Mouse (Mus musculus): ENCODE results near the gene Olfr1094. TPM values are rescaled to one million over a fixed set of nuclear protein-coding genes. Genes with fewer than 3 reads are reported as not detected.

Olfr1094 gene
- total RNA-seq (2021): not detected

DNA sequence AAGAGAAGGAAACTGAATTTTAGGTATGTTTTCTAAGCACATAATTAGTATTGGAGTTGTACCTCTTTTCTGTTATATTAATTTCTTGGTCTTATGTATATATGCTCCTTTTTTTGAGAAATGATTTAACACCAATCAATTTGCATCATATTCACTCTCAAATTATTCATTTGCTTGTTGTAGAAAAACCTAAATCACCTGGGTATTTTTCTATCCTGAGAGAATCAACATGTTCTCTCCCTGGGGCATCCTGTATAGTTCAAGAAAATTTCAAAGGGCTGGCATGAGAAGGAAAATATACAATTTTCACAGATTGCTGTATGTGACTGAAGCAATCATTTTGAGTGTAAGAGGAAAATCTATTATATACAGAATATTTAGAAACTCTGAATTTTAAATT lies at the start of gene Olfr1094:
Gene Olfr1094, plus strand, starts transcription at position 301 of the 400 bp plus-strand sequence.
- DNase-seq: no peak
- intact Hi-C loops (cut with DNase I): no loop called here

- no peak for DNase-seq
- intact Hi-C loops (cut with DNase I): no loop called here
Observed at GRCm38 (mm10) chr2:86782179-86782578, 42.3 kb upstream of the Olfr1094 start, which contains the start of gene Olfr1093. Olfr1093 (plus strand) TSS chr2:86782479.

DNA sequence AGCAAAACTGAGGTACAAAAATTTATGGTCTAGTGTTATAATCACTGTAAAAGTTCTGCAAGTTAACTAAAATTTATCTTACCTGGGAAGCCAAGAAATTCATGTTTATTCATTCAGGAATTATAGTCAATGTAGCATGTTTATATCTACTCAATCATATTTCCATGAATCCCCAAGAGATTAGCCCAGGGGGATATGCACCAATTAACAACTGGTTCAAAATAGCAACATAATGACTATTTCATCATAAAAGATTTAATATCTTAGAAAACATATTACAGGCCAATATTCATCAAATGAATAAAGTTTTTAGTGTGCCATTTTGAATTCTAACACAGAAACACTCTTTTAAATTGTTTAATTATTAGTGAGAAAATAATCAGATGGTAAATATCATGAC lies 14.5 kb upstream of the Olfr1094 start, which contains the start of gene Olfr141:
Gene Olfr141, minus strand, starts transcription at position 101 of the 400 bp plus-strand sequence.
- intact Hi-C loops (cut with DNase I): no loop called here
- DNase-seq: no peak

- intact Hi-C loops (cut with DNase I): no loop called here
- no peak for DNase-seq
Observed at GRCm38 (mm10) chr2:86851596-86851995, 27.1 kb downstream of the Olfr1094 start, which contains the start of gene Olfr1095. Olfr1095 (minus strand) TSS chr2:86851696.

DNA sequence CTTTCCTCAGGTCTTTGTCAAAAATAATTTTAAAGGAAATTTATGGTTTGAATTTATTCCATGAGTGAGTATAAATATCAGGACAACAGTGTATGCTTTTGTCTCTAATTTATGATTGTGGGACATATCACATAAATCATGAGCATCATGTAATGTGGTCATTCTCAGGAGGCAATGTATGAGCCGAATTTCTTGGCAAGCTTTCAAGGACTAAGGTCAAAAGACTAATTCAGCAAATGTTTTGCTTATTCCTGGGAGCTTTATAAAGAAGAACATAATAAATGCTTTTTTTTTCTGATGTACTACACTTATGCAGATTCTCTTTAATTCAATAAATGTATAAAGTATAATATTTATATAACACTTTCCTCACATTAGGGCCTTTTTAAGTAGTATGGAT lies 50.2 kb downstream of the Olfr1094 start, which contains the start of gene Gm13723:
Gene Gm13723, minus strand, starts transcription at position 101 of the 400 bp plus-strand sequence.
- intact Hi-C loops (cut with DNase I): no loop called here
- DNase-seq: no peak

Other genes starting within 250 kb of the Olfr1094 start
- not detected for gene Olfr1082, start 225.7 kb upstream of the Olfr1094 start, total RNA-seq (2021)
- gene Olfr1084, start 184.9 kb upstream of the Olfr1094 start, total RNA-seq (2021): not detected
- gene Olfr1085, start 162.6 kb upstream of the Olfr1094 start, total RNA-seq (2021): not detected
- not detected for gene Olfr1086, start 144.6 kb upstream of the Olfr1094 start, total RNA-seq (2021)
- gene Olfr1087, start 126.3 kb upstream of the Olfr1094 start, total RNA-seq (2021): not detected
- gene Olfr1089, start 91.0 kb upstream of the Olfr1094 start, total RNA-seq (2021): not detected
- gene Olfr1090, start 65.7 kb upstream of the Olfr1094 start, total RNA-seq (2021): not detected
- not detected for gene Olfr1093, start 42.2 kb upstream of the Olfr1094 start, total RNA-seq (2021)
- gene Olfr141, start 14.6 kb upstream of the Olfr1094 start, total RNA-seq (2021): not detected
- not detected for gene Olfr1095, start 27.0 kb downstream of the Olfr1094 start, total RNA-seq (2021)
- gene Gm13723, start 50.1 kb downstream of the Olfr1094 start, total RNA-seq (2021): not detected
- gene Olfr1097, start 67.6 kb downstream of the Olfr1094 start, total RNA-seq (2021): not detected
- gene Olfr1098, start 99.9 kb downstream of the Olfr1094 start, total RNA-seq (2021): not detected
- not detected for gene Olfr1099, start 136.0 kb downstream of the Olfr1094 start, total RNA-seq (2021)
- gene Olfr1100, start 155.3 kb downstream of the Olfr1094 start, total RNA-seq (2021): not detected
- gene Olfr1101, start 166.6 kb downstream of the Olfr1094 start, total RNA-seq (2021): not detected
- not detected for gene Olfr1102, start 173.7 kb downstream of the Olfr1094 start, total RNA-seq (2021)
- not detected for gene Olfr1104, start 202.4 kb downstream of the Olfr1094 start, total RNA-seq (2021)
- not detected for gene Olfr1105, start 211.9 kb downstream of the Olfr1094 start, total RNA-seq (2021)
- gene Olfr1106, start 227.6 kb downstream of the Olfr1094 start, total RNA-seq (2021): not detected

Measured in heart, postnatal 36 days (tissue).